Mouse (Mus musculus): ENCODE results near the gene Dock2.

The Dock2 gene

GRCm38 (mm10) chr11:34528006-34528405, 255.7 kb downstream of the Dock2 start:
- no peak for DNase-seq (ENCODE audit: low read depth, low spot score)

- no peak for DNase-seq (ENCODE audit: low read depth, low spot score)
Measured at GRCm38 (mm10) chr11:34527238-34527637, 256.5 kb downstream of the Dock2 start.

GRCm38 (mm10) chr11:34525096-34525891, 258.4 kb downstream of the Dock2 start:
- DNase-seq (ENCODE audit: low read depth, low spot score), result no peak

- no peak for DNase-seq (ENCODE audit: low read depth, low spot score)
Measured at GRCm38 (mm10) chr11:34524586-34524985, 259.1 kb downstream of the Dock2 start.

- no peak for DNase-seq (ENCODE audit: low read depth, low spot score)
Measured at GRCm38 (mm10) chr11:34518566-34518965, 265.1 kb downstream of the Dock2 start.

- no peak for DNase-seq (ENCODE audit: low read depth, low spot score)
Measured at GRCm38 (mm10) chr11:34516971-34517370, 266.7 kb downstream of the Dock2 start.

- no peak for DNase-seq (ENCODE audit: low read depth, low spot score)
Measured at GRCm38 (mm10) chr11:34515301-34515700, 268.4 kb downstream of the Dock2 start.

- DNase-seq (ENCODE audit: low read depth, low spot score), result no peak
Measured at GRCm38 (mm10) chr11:34506390-34506789, 277.3 kb downstream of the Dock2 start.

- DNase-seq (ENCODE audit: low read depth, low spot score), result no peak
Measured at GRCm38 (mm10) chr11:34499663-34500062, 284.0 kb downstream of the Dock2 start.

- no peak for DNase-seq (ENCODE audit: low read depth, low spot score)
Measured at GRCm38 (mm10) chr11:34494682-34495081, 289.0 kb downstream of the Dock2 start.

GRCm38 (mm10) chr11:34492986-34493385, 290.7 kb downstream of the Dock2 start:
- no peak for DNase-seq (ENCODE audit: low read depth, low spot score)

GRCm38 (mm10) chr11:34492223-34492622, 291.5 kb downstream of the Dock2 start:
- DNase-seq (ENCODE audit: low read depth, low spot score), result no peak

- no peak for DNase-seq (ENCODE audit: low read depth, low spot score)
Measured at GRCm38 (mm10) chr11:34489548-34489947, 294.1 kb downstream of the Dock2 start.

- DNase-seq (ENCODE audit: low read depth, low spot score), result no peak
Measured at GRCm38 (mm10) chr11:34479301-34479700, 304.4 kb downstream of the Dock2 start.

GRCm38 (mm10) chr11:34469792-34470191, 313.9 kb downstream of the Dock2 start:
- no peak for DNase-seq (ENCODE audit: low read depth, low spot score)

- DNase-seq (ENCODE audit: low read depth, low spot score), result no peak
Measured at GRCm38 (mm10) chr11:34468571-34468970, 315.1 kb downstream of the Dock2 start.

- DNase-seq (ENCODE audit: low read depth, low spot score), result no peak
Measured at GRCm38 (mm10) chr11:34467056-34467455, 316.6 kb downstream of the Dock2 start.

GRCm38 (mm10) chr11:34449944-34450343, 333.7 kb downstream of the Dock2 start:
- DNase-seq (ENCODE audit: low read depth, low spot score), result no peak

GRCm38 (mm10) chr11:34447891-34448290, 335.8 kb downstream of the Dock2 start:
- peak; percentile 46 for DNase-seq (ENCODE audit: low read depth, low spot score)

- no peak for DNase-seq (ENCODE audit: low read depth, low spot score)
Measured at GRCm38 (mm10) chr11:34438429-34438828, 345.3 kb downstream of the Dock2 start.

GRCm38 (mm10) chr11:34437446-34437845, 346.2 kb downstream of the Dock2 start:
- no peak for DNase-seq (ENCODE audit: low read depth, low spot score)

- DNase-seq (ENCODE audit: low read depth, low spot score), result no peak
Measured at GRCm38 (mm10) chr11:34431978-34432377, 351.7 kb downstream of the Dock2 start.

GRCm38 (mm10) chr11:34431371-34431770, 352.3 kb downstream of the Dock2 start:
- DNase-seq (ENCODE audit: low read depth, low spot score), result no peak

GRCm38 (mm10) chr11:34430940-34431339, 352.8 kb downstream of the Dock2 start:
- no peak for DNase-seq (ENCODE audit: low read depth, low spot score)
